Mouse (Mus musculus) layer of hippocampus, adult 11-12 months (tissue): ENCODE measurements around the gene Pgf.

Experiments
- DNase-seq: peaks from one replicate; pipeline ENCODE4 v3.0.0; 2022; ENCODE audit warnings: low spot score

Pgf gene

GRCm38 (mm10) chr12:85177740-85178239 is at the start of gene Pgf:
Gene Pgf (minus strand): TSS chr12:85177790.
- no peak for DNase-seq

- DNase-seq: no peak
Observed at GRCm38 (mm10) chr12:85227227-85227626, 49.6 kb upstream of the Pgf start.

GRCm38 (mm10) chr12:85219905-85220290 is 42.3 kb upstream of the Pgf start:
- DNase-seq: no peak

GRCm38 (mm10) chr12:85219236-85219904 is 41.8 kb upstream of the Pgf start, which contains the start of gene Eif2b2:
Gene Eif2b2 (plus strand): TSS chr12:85219481.
- DNase-seq: peak; percentile 98

GRCm38 (mm10) chr12:85217733-85218310 is 40.2 kb upstream of the Pgf start:
- no peak for DNase-seq

GRCm38 (mm10) chr12:85215031-85215430 is 37.4 kb upstream of the Pgf start:
- DNase-seq: no peak

- DNase-seq: no peak
Observed at GRCm38 (mm10) chr12:85208687-85209199, 31.2 kb upstream of the Pgf start.

GRCm38 (mm10) chr12:85205425-85205824 is 27.8 kb upstream of the Pgf start:
- no peak for DNase-seq

- no peak for DNase-seq
Observed at GRCm38 (mm10) chr12:85204105-85204504, 26.5 kb upstream of the Pgf start.

- no peak for DNase-seq
Observed at GRCm38 (mm10) chr12:85203699-85204098, 26.1 kb upstream of the Pgf start.

- no peak for DNase-seq
Observed at GRCm38 (mm10) chr12:85202191-85202590, 24.6 kb upstream of the Pgf start.

- DNase-seq: no peak
Observed at GRCm38 (mm10) chr12:85201830-85202147, 24.2 kb upstream of the Pgf start.

GRCm38 (mm10) chr12:85200929-85201829 is 23.6 kb upstream of the Pgf start:
- no peak for DNase-seq

GRCm38 (mm10) chr12:85199954-85200353 is 22.4 kb upstream of the Pgf start:
- DNase-seq: no peak

- DNase-seq: no peak
Observed at GRCm38 (mm10) chr12:85197936-85198335, 20.3 kb upstream of the Pgf start.

GRCm38 (mm10) chr12:85197371-85197770 is 19.8 kb upstream of the Pgf start:
- DNase-seq: no peak

- no peak for DNase-seq
Observed at GRCm38 (mm10) chr12:85196191-85196590, 18.6 kb upstream of the Pgf start.

- no peak for DNase-seq
Observed at GRCm38 (mm10) chr12:85195086-85195485, 17.5 kb upstream of the Pgf start.

GRCm38 (mm10) chr12:85194623-85195018 is 17.0 kb upstream of the Pgf start:
- peak; percentile 67 for DNase-seq

GRCm38 (mm10) chr12:85193923-85194622 is 16.5 kb upstream of the Pgf start:
- no peak for DNase-seq

- DNase-seq: no peak
Observed at GRCm38 (mm10) chr12:85193146-85193545, 15.6 kb upstream of the Pgf start.
